Mouse (Mus musculus) retina, postnatal 1 day (tissue): ENCODE results near the gene Cxcl9.
A peak's percentile ranks its signal among the peaks of the same experiment; 100 is the strongest.
"Not testable (repeated sequence)": the region's sequence is repeated elsewhere in the genome, so short reads cannot be mapped to it uniquely, and the experiment has no call there.

Source experiments
- DNase-seq: peaks from one replicate; pipeline ENCODE4 v3.0.0-alpha.2; 2012

The Cxcl9 gene

DNA sequence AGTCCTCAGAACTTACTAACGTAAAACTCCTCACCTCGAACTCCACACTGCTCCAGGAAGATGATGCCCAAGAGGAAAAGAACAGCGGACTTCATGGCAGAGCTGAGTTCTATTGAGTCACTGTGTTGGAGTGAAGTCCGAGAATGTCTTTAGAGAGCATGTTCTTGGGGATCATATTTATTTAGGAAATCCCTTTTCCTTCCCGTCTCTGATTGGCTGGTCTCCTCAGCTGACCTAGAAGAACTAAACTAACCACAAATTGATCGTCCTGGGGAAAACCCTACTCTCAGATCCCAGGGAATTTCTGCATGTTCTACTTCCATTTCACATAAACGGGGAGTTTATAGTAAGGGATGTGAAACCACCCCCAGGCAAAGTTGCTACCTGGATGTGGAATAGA lies at the start of gene Cxcl9:
Gene Cxcl9, minus strand, starts transcription at position 151 of the 400 bp plus-strand sequence.
- DNase-seq, result no peak

DNA sequence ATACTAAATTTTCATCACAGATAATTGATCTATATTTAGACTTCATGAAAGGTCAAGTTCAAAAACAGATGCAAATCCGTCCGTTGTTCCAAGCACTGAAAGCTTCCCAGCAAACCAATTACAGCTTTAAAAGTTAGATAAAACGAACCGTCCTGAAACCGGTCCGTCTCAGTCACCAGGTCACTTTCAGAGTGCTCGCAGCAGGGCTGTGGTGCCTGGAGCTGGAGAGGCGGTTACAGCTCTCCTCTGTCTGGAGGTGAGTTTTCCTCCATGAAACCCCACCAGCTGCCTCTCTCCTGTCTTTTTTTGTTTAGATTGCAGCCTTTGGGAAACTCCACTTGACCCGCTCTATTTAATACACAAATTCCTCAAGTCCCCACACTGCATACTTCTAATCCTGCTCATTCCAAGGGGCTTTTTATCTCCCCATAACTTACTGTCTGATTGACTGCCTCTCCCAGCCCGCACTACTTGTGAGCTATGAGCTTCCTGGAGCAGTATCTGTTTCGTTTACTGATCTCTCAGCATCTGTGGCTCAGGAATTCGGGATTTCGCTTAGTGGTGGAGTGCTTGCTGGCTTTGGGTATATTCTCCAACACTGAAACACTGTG lies 49.0 kb upstream of the Cxcl9 start:
- DNase-seq, result no peak

DNA sequence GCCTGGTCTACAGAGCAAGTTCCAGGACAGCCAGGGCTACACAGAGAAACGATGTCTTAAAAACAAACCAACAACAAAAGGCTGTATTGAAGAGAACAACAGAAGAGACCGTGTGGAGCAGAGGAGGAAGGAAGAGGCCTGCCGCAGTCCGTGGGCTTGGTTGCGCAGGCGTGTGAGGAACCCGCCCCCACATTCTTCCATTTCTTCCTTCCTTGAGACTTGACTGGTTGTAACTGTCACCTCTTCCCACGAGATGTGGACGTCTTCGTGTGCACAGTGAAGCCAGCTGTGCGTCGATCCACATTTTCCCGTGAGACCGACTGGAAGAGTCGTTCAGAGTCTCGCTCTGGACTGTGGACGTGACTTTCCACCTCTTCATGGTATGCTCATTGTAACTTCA lies 47.5 kb upstream of the Cxcl9 start:
- no peak for DNase-seq

DNA sequence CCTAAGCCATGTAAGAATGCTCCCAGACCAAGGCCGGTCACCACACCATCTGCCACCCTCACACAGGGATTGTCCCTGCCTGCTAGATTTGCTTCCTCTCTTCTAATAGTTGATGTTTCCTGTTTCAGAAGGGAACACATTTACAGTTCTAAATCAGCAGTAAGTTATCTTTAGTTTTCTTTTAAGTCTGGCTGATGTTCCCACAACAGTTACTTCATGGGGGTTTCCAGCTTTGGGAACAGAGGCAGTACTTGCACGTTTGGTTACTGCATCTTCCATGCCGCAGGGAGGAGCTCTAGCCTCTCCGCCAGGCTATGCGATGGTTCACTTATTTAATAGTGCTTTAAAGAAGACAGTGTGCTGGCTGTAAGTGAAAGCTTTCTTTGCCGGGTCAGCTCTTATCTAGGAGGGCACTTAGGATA lies 46.9 kb upstream of the Cxcl9 start:
- DNase-seq, result no peak

DNA sequence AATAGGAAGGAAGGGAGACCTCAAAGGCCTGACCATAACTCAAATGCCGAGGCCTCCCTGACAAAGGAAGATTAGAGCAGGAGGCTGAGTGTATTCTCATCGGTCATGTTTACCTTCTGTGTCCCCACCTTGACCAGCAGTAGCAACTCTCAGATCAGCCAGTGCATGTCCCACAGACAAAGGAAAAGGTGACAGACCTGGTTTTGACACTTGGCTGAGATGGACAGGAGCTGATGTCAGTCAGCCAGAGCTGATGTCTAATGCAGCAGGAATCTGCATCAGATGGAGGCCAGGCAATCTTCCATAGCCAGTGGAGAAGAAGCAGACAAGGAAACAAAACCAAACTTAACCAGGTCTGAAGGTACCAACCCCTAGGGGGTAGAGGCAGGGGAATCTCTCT lies 44.7 kb upstream of the Cxcl9 start:
- no peak for DNase-seq

DNA sequence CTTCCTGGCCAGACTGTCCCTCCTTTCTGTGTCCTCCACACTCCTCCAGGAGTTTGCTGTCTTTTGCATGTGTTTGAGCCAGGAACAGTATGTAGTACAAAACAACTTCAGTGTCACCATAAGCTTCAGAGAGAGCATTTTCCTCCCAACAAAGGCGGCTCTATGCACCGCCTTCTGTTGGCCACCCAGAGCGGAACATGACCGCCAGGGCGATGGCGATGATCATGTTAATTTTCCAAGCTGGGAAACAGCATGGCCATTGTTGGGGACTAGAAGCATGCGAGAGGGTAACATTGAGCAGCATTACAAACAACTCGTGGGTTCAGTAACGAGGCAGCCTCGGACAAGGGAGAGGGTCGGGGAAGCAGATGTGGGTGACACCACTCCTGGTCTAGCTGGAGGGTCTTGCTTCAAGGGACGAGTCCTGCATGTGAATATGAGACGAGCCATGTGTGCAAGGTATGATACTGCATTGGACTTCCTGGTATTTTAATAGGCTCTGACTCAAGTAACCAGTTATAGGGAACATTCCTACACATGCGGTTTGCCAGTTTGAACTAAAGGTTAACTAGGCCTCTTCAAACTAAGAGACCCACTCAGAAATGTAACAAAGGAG lies 43.6 kb upstream of the Cxcl9 start:
- DNase-seq, result peak; percentile 92

DNA sequence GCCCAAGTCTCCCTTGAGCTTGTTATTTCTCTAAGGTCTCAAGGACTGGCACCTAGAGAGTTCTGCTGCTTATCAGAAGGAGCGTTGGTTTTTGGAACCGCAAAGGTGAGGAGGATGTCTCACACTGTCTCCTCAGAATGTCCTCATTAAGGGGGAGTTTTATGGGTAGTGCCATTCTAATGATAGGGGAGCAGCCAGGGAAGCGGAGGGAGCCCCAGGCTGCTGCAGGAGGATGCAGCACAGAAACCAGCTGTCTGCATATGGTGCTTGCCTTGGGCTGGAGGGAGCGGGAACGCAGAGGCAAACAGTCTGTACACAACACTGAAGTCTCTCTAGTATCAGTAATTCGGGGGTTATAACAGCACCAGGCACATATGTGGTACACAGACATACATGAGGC lies 43.0 kb upstream of the Cxcl9 start:
- DNase-seq, result no peak

DNA sequence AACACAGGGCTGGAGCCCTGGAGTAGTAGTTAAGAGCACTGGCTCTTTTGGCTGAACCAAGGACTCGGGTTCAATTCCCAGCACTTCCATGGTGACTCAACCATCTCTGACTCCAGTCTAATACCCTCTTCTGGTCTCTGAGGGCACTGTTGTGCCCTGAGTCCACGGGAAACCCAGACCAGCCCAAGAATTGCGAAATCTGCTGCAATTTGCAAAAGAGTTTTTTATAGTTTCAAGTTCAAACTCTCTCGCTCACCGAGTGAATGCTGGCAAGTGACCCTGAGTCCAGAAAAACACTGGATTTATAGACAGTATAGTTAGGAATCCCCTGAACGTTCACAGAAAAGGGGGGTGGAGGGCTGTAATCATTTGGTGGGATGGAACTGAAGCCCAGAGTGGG lies 42.5 kb upstream of the Cxcl9 start:
- DNase-seq, result no peak

DNA sequence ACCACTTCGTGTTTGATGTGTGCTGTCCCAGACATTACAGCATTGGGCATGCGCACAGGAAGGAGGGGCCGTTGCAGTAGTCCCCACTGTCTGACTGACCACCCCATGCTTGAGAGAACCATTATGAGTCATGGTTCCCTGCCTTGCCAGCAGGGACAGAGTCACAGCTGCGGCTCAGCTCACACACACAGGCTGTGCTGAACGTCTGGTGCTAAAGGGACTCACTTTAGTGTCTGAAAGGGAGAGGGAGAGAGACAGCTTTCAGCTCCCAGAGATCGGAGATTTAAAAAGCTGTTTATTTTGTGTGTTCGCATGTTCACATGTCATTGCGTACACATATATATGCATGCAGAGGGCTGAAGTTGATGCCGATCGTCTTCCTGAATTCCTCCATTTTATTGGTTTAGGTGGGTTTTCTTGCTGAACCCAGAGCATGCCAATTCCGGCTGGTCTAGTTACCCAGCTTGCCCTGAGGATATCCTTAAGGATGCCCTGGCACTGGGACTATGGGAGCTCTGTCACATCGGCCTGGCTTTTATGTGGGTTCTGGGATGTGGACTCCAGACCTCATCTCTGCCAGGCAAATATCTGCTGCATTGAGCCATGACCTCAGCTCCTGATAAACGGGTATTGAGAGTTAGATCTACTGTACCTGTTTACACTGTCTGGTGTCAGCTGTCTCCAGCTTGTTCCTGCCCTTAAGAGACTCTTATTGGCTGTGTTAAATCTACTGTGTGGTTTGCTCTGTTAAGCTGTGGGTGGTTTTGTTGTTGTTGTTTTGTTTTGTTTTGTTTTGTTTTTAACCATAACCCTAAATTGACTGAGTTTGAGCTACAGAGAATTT lies 41.5 kb upstream of the Cxcl9 start:
- DNase-seq, result peak; percentile 61

DNA sequence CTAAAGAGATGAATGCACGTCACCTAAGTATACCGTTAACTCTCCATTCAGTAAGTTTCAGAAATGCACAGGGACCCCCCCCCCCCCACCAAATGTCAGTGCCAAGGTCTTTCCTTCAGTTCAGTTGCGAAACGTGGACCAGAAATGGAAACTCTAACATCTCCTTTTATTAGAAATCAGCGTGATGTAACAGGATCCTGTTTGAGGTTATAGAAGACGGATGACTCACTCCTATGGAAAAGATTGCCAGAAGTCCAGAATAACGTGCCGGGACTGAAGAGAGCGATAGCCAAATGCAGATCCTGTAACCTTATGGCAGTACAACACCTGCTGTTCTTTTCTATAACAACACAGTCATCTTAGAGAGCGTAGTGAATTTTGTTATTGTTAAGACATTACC lies 40.5 kb upstream of the Cxcl9 start:
- no peak for DNase-seq

DNA sequence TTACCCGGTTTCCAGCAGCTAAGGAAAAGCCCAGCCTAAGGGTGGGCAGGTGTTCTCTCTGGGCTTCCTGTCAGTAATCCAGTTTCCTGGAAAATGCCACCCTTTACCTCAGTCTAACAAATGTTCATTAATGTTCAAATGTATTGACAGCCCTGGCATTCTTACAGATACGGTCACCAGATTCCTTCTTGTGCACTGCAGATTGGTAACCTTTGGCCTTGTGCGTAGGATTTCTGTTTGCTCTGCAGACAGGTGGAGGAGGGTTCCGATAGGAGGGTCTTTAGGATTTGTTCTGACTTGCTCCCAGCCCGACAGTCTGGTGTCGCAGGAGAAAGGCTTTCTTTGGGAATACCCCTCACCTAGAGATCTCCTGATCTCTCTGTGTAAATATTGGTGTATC lies 38.7 kb upstream of the Cxcl9 start:
- no peak for DNase-seq

DNA sequence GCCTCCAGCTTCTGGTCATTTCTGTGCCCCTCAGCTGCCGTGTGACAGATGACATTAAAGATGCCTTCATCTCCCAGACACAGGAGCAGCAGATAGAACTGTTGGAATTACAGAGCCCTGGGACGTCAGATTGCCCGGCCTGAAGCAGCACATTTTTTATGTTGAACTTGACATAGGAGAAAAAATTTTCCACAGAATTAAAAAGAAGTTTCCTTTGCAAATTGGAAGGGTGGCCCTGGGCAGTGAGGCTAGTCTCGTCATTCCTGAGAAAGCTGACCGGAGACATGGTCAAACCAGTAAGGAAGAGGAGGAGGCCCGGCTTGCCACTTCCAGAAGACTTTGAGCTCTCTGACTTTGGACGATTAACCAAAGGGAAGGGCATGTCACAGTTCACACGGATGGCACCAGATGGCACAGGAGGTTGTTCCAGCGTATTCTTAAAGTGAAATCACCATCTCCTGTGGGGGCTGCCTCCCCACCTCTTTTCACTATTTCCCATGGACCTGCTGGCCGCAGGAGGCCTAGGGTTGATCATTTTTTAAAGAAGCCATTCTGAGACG lies 37.3 kb upstream of the Cxcl9 start:
- DNase-seq, result no peak

DNA sequence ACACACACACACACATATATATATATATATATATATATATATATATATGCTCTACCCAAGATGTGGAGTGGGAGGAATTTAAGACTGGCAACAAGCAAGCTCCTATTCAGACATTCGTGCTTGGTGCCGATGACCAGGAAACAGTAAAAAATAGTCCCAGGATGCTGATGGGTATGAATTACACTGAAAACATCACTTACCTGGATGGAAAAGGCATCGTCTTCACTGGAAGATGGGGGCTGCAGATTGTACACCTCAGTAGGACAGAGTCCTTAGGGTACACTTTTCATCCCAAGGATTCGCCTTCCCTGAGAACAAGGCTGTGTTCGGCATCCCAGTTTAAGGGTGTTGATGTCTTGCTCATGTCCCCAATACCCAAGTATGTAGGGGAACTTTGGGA lies 36.1 kb upstream of the Cxcl9 start:
- DNase-seq, result no peak

DNA sequence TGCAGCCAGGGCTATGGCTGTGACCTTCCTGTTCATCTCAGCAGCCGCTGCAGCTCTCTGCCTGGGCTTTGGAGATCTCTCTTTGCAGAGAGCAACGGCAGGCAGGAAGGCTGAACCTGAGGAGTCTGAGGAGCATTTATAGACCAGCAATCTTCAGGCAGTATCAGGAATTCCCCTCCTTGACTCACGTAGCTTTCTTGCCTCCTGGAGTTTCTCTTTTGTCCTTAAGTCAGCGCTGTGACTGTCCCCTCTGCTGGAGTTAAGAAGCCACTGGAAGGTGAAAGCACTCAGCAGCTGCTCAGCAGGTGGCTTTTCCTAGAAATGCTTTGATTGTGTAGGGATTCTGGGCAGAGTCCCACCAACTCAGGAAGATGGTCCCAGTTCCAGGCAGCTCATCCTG lies 35.3 kb upstream of the Cxcl9 start:
- no peak for DNase-seq

DNA sequence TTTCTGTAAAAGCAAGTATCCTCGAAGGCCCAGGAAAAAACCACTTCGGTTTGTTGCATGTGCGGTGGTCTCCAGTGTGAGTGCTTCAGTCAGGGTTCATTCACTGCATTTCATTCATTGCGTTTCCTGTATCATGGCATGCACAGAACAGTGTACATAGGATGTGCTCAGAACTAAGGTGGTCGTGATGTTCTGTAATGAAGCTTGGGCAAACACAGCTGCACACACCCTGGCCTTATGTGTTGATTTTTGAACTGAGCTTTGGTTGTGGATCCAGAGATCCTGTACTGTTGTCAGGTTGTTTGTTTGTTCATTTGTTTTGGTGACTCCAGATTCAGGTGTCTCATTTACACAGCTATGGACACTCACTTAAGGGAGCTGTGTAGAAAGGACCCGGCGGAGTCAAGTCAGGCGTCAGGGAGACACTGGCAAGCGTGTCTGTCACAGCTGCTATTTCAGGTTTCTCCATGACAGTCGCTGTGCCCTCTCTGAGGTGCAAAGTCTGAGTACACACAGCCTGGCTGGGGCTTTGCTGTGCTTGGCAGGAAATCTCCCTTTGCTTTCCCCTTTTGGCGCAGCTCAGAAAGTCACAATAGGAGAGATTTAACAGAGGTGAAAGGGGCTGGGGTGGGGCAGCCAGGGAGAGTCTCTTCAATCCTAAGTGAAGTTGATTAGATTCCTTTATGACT lies 31.0 kb upstream of the Cxcl9 start:
- no peak for DNase-seq

DNA sequence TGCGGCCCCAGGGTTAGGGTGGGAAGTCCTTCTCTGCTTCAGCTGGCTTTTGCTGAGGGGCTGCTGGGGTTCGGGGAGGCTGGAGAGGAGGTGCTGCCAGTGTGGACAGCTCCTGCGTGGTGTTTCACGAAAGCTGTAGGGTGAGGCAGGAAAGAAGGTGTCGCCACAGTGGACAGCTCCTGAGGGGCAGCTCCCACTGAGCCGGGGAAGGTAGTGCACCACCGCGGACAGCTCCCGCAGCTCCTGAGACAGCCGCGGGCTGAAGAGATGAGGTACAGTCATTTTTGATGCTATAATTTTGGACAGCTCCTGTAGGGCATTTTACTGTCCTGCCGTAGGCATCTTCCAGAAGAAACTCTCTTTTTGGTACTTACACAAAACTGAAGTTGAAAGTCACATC lies 30.2 kb upstream of the Cxcl9 start:
- DNase-seq, result no peak

DNA sequence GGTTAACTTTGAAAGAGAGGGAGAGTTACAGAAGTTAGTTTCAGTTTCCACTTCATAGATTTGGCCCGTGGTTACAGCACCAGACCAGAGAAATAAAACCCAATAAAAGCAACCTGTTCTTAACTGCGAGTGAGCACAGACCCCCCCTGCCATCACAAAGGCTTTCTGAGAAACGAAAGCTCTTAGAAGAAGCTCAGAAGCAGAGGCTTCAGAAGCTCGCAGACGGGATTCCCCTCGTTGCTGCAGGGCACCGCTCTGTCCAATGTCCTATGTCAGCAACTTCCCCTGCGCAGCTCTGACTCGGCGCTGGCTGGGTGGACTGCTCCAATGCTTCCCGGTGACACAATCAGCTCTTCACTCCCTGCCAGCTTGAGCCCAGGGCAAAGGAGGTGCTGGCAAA lies 25.6 kb upstream of the Cxcl9 start:
- peak; percentile 24 for DNase-seq

DNA sequence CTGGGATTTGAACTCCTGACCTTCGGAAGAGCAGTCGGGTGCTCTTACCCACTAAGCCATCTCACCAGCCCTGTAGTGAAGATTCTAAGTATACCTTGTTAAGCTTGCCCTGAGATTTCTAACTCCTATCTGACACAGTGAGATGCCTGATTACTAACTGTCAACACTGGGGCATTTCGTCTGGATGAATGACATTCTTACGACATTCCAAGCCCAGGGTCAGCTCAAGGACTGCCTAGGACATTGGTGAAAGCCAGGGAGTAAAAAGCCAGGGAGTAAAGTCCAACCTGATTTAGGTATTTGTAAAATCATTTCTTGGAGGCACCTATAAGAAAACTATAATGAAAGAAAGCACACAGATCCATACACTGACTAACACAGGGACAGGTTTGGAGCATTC lies 24.8 kb upstream of the Cxcl9 start:
- DNase-seq, result not testable (repeated sequence)

DNA sequence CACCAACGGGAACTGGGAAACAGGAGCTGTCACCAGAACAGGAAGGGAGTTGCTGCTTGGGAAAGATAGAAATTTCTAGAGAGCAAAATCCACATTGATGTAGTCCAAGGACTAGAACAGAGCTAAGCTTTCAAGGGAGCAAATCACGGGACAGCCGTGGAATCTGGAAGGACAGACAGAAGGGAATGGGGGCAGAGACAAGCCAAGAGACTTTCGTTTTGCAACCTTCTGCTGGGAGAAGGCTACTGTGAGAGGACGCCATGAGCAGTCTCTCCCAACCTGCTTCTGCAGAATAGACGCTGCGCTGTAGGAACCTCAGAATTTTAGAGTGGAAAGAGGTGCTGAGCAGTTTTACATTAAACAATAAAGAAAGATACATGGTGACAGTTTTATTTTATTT lies 21.9 kb upstream of the Cxcl9 start:
- DNase-seq, result no peak

DNA sequence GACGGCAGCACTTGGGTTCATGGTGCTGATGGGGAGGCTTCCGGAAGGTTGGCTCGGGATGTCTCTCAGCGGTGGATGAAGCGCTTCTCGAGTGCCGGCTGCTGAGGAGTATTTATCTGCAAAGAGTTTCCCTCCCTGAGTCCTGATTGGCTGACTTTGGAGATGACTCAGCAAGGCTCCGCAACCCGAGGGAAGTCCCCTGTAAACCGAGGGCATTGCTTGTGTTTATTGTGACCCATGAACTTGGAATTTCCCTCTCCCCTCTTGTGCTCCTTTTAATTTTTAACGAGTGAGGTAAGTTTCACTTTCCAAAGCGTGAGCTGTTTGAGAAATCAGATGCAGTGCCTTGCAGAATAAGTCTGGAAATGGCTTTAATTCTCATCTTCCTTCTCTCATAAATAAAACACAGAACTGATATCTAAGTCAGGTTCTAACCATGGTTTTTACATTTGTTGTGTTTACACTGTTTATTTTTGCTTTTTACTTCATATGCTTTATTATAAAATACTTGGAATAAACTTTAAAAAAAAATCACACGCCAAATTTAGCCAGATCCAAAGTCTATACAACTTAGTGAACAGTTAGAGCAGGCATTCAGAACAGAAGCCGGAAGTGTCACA lies 21.0 kb upstream of the Cxcl9 start, which contains the start of gene Cxcl10:
Gene Cxcl10, minus strand, starts transcription at position 96 of the 620 bp plus-strand sequence.
- peak; percentile 74 for DNase-seq

DNA sequence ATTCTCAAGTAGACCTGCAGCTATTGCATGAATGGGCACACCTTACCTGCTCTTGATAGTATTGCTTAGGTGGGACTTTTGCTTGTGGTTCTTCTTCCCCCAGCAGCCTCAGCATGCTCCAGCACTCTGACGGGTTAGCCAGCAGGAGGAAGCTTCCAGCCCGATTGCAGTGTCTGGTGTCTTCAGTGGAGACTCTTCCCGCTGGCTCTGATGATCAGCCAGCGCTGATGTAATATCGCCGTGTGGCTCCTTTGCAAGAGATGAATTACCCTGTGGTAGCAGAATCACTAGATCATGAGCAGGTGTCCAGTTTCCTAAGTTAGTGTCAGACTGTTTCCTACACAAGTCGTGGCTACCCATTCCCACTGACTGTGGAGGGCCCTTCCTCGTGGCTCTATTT lies 17.1 kb upstream of the Cxcl9 start:
- no peak for DNase-seq

DNA sequence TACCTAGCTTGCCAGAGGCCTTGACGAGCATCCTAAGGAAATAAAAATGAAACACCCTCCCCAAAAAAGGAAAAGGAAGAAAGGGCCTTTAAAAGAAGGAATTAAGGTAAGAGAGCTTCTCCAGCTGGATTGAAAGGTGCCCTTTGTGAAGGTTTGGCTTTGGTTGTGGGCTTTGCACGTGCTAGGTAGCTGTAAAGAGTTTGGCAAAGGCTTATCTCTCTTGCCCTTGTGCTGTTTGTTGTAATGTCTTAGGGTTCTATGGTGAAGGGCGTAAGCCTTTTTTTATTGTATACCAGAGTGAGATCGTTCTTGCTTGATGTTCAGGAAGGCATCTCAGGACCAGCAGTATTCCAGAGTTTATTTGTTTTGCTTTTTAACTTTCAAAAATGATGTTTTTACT lies 12.7 kb upstream of the Cxcl9 start:
- DNase-seq, result no peak

DNA sequence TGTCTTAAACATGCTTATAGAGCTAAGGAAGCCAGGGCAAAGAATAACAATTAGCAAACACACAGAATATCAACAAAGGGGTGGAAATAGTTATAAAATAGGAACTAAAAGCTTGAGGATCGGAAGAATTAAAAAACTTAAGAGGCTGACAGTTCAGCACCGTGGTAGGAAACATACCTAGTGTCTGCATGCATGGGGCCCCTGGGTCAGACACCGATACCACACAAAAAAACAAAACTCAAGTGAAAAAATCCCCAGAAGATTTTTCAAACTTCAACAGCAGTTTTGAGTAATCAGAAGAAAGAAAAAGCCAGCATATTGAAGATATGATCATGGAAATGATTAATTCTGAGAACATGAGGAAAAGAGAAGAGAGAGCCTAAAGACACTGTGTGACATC lies 8.9 kb upstream of the Cxcl9 start:
- DNase-seq, result no peak
